Mouse (Mus musculus): ENCODE results near the gene Fancd2.

Gene Fancd2

GRCm38 (mm10) chr6:113614152-113614551 is 82.7 kb downstream of the Fancd2 start:
- DNase-seq: no peak

DNA sequence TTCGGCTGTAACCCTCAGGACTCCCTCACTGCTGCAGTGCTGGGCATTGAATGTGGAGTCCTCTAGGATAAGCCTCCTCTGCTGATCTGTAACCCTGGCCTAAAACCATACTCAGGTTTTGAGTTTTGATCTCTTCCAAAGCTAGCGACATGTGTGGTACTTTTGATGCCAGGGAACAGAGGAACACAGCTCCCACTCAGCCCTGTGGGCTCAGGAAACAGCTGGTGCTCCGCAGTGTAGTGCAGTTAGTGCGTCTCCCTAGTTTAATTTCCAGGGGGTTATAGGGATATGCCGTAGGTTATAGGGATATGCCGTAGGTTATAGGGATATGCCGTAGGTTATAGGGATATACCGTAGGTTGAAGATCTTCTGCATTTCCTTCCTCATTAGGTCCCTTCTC is 83.5 kb downstream of the Fancd2 start:
- DNase-seq: no peak

- no peak for DNase-seq
These were observed 84.0 kb downstream of the Fancd2 start for GRCm38 (mm10) chr6:113615489-113615888.

- no peak for DNase-seq
These were observed 91.9 kb downstream of the Fancd2 start for GRCm38 (mm10) chr6:113623386-113623785.

- DNase-seq: peak; percentile 88
These were observed 92.7 kb downstream of the Fancd2 start, which contains the start of gene Vhl for GRCm38 (mm10) chr6:113623941-113624751. Gene Vhl (plus strand): TSS chr6:113623959.

DNA sequence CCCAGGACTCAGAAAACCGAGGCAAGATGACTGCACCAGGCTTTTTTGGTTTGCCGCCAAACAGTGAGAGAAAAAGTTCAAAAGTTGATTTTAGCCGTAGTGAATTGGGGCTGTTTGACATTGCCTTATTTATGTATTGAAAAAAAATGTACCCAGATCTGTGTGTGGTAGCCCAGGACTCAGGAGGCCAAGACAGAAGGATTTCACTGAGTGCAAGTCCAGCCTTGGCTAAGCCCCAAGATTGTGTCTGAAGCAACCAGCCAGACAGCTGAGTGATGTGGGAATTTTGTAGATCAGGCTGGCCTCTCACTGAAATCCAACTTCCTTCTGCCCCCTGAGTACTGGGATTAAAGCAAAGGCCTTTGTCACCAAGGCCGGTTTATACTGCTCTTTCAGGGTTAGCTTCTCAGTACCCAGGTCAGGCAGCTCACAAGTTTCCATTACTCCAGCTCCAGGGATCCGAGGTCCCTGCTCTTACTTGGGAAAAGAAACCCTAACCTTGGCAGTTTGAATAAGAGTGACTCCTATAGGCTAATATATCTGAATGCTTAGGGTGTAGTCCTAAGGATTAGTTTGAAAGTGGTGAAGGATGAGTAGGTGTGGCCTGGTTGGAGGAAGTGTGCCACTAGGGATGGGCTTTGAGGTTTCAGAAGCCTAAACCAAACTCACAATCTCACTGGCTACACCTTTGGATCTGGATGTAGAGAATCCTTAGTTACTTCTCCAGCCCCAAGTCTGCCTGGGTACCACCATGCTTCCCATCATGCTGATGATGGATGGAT is 93.7 kb downstream of the Fancd2 start:
- peak; percentile 33 for DNase-seq

DNA sequence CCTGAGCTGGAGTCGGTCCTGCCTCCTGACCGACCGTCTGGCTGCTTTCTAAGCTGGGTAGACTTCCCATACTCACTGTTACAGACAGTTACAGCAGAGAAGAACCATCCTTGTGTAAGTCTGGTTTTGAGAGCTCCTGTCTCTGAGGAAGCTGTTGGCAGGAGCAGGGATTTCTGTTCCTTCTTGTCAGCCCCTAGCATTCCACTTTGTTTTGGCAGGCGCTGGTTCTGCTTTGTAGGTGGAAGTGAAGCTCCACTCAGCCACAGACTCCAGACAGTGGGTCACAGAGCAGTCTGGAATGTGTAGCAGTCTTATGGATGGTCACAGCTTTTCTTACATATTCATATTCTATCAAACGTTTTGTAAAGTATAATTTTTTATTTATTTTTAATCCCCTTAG is 98.8 kb downstream of the Fancd2 start:
- no peak for DNase-seq

GRCm38 (mm10) chr6:113632863-113633262 is 101.4 kb downstream of the Fancd2 start:
- DNase-seq: no peak

GRCm38 (mm10) chr6:113638302-113639040 is 107.0 kb downstream of the Fancd2 start, which contains the start of gene Irak2:
Gene Irak2 (plus strand): TSS chr6:113638467.
- peak; percentile 98 for DNase-seq

- no peak for DNase-seq
These were observed 107.7 kb downstream of the Fancd2 start for GRCm38 (mm10) chr6:113639201-113639600.

DNA sequence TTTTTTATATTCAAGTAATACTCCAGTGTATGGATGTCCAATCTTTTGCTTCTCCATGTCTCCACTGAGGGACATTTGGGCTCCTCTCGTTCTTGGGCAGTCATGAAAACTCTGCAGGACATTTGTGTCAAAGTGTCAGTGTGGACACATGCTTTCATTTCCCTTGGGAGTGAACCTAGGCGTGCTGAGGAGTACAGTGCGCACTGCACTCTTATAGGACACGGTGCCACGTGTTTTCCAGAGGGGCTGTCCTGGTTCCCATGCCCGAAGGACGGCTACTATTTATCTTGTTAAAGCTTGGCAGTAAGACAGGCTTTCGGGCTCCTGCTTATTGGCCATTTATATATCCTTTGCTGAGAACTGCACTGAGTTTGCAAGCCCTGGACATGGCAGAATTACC is 111.1 kb downstream of the Fancd2 start:
- no peak for DNase-seq

DNA sequence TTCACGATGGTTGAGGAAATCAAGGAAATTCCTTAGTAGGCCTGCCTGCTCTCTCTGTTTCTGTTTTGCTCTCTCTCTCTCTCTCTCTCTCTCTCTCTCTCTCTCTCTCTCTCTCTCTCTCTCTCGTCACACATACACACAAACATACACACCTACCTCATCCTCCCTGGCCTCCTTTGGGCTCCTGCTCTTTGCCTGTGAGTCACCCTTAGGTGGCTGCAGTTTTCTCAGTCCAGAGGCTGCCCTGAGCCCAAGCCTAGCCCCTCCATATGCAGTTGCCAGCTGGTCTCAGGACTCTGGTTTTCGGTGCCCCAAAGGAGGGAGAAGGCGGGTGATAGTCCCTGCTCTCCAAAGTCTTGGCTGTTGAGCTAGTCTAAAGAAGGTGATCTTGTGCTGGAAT is 111.5 kb downstream of the Fancd2 start:
- no peak for DNase-seq

DNA sequence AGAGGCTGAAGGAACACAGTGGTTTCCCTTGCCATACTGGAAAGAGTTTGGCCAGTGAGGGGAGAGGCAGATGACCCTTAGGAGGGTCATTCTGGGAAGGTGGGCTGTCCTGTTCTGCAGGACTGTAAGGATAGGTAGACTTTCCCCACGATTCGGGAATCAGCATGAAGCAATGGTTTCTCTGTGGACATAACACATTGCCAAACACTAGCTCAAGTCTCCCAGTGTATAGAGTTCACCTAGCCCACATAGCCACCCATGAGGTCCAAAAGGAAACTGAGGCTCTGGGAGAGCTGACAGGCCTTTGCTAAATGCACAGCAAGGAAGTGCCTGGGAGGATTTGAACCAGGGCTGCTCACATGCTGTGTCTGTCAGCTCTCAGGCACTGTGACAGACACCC is 112.5 kb downstream of the Fancd2 start:
- no peak for DNase-seq

DNA sequence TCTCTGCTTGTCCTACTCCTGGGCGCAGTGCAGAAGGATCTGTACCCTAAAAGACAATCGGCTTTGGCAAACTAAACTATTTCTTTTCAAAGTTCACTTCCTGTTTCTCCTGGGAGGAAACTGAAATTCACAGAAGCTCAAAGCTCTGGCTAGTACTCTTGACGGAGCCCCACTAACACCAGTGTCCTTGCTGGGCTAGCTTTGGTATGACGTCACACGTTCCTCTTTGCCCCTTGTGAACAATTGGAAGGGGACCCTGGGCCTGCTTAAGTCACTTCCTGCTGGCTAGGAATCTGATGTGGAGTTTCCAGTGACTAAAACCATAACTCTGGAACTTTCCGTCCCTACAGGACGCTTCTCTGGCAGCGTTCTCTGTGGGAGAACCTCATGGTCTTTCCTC is 113.3 kb downstream of the Fancd2 start:
- peak; percentile 50 for DNase-seq

All from lung, postnatal 14 days (tissue).